Mouse (Mus musculus): ENCODE measurements around the gene Wdfy2.
A peak's percentile ranks its signal among the peaks of the same experiment; 100 is the strongest.

The Wdfy2 gene

DNA sequence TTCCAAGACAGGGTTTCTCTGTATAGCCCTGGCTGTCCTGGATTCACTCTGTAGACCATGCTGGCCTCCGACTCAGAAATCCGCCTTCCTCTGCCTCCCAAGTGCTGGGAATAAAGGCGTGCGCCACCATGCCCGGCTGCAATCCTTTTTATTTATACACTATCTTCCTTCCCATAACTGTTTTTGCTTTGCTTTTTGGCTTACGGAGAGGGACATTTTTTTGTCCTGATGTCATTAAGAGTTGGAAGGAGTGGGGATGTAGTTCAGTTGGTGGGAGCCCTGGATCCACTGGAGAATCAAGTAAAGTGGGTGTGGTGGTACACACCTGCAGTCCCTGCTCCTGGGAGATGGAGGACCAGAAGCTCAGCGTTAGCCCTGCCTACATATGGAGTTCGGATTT, 6.7 kb downstream of the Wdfy2 start:
- DNase-seq, result no peak

DNA sequence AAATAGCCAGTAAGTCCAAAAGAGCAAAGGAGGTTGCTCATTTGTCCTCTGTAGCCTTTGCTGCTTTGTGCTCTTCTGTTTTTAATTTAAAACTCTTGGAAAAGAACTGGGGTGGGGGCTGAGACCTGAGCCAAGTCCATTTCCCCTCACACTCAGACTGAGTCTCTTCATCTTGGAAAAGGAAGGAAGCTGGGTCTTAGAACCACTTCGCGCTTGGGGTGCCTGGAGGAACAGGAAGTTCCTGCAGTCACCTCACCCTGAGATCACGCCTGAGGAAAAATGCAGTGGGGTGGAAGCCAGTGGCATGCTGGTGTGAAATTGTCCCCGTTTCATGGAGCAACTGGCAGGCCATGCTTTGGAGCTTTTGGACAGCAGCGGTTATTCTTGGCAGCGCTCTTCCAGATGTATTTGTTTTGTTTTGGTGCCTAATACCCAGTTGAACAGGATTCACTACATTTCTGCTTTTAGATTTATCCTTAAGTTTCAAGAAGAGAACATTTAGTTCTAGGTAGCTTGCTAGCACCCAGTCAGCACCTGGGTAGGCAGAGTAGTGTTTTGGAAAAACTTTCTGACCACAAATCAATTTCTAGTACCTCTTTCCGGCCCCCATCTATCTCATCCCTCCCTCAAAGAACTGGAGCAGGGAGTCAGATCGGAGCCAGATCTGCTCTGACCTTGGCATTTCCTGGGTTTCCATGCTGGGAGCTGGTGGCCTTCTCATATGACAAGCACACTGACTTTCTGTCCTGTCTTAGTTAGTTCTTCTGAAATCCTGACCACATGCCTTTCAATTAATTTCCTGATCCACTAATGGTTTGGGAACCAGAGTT, 7.7 kb downstream of the Wdfy2 start:
- no peak for DNase-seq

DNA sequence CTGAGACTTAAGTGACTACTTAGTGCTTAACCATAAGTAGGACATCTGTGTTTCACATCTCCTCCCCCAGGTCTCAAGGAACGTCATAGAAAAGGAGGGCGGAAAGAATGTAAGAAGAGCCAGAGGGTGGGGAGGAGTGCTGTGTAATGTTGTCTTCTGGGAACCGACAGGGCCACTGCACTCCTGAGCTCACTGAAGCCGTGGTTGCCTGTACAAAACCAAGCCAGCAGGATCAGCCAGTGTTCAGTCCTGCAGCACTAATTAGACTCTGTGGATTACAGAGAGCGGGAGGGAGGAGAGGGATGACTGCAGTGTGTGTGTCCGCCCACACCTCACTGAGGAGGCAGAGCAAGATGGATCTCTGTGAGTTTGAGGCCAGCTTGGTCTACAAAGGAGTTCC, 13.5 kb downstream of the Wdfy2 start:
- peak; percentile 62 to 65 for DNase-seq

DNA sequence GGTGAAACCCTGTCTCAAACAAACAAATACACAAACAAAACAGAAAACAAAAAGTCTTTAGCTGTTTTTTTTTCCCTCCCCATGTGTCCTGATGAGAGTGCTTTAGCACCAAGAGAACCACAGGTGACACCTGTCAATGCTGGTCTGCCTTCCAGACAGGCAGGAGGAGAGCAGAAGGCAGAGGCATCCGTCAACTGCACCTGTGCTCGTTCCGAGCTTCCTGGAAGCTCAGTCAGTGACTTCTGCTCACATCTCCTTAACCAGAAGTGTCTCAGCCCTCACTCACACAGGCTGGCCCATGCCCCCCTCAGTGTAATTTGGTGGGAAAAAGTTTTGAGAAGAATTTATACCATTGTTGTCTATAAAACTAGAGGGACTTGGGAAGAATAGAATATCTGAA, 15.4 kb downstream of the Wdfy2 start:
- peak in 1 of 2 experiments; percentile 21 for DNase-seq

DNA sequence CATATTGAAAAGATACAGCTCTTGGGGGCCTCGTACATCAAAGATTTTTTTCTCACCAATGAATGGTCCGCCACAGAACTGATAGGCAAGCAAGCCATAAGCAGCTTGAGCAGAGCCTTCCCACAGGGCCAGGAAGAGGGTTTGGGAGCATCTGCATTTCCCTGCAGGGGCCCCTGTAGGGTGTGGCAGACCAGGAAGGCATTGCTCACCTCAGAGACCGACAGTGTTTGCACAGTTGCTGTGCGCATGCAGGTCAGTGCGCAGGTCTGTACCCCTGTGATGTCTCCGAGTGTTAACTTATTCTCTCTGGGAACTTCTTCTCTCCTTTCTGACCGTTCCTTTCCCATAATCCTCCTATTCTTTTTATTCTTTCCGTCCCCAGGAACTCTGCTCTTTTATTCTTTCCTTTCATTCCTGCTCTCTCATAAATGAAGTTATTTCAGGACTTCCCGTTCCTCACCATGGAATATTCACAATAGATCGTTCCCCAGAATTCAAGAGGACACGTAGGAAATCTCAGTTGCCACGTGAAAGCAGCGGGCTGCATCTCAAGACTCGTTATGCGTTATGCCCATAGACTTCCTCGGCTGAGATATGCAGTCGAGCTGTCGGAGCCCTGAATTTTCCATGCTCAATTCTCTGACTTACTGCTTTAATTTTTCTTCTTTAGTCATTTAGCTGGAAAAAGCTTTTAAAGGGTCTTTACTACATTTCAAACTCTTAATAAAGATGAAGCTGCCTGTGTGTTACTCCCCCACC, 17.8 kb downstream of the Wdfy2 start:
- DNase-seq, result no peak

DNA sequence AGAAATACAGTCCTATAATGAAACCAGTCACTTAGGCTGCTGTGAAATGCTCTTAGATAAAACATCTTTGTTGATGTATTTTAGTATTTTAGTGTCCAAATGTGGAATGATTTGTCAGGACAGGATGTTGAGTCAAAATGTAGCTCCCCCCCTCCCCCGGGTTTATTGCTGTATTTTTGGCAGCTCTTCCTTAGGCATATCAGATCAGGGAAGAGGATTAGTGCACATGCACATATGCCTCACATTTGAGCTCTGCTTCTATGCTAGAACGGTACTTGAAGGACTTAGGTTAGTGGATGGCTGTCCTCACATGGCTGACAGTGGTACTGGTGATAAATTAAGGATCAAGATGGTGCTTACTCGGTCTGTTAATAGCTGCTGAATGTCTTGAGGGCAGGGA, 18.4 kb downstream of the Wdfy2 start:
- DNase-seq, result no peak

DNA sequence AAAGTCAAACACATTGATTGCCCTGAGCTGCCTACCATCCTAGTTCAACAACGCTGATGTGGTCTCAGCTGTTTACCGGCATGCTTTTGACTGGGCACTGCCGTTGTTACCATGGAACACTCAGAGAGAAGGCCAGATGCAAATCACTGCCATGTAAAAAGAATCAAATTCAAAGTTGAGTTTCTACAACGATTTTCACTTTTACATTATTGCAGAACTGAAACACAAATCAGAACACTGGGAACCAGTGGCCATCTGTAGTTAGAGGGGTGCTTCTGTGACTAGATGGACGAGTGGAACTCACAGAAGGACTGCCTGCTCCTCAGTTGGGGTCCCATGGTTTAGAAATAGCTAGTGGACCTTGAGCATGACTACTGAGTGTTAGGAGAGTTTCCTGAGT, 19.0 kb downstream of the Wdfy2 start:
- DNase-seq, result no peak

DNA sequence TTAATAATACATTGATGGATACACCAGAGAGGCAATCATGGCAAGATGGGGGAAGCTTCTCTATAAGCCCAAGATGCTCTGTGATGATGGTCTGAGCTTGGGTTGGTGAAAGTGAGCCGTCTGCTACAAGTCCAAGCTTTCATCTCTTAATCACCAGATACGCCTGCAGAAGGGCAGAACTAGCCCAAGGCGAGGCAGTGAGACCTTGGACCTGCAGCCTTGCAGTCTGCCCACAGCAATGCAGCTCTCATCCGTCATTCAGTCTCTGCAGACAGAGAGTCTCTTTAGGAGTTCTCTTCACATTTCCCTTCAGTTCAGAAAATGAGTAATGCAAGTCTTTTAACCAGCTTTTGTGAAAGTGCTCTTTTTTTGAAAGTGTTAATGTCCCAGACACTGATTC, 20.4 kb downstream of the Wdfy2 start:
- DNase-seq, result no peak

DNA sequence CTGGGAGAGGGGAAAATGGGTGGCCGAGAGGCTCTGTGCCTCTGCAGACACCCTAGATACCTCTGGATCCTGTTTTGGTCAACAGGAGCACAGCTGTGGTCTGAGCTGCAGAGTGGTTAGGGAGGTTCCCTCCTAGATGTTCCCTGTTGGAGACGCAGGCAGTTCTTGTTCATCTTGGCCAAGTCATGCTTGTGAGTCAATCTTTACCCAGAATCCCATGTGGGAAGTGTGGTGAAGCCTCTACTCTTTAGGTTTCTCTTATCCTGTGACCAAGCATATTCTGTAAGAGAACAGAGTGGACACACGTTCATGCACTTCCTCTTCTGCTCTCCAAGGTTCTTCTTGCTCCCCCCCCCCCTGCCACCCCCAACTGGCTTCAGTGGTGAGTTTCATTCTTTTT, 20.8 kb downstream of the Wdfy2 start:
- DNase-seq, result no peak

DNA sequence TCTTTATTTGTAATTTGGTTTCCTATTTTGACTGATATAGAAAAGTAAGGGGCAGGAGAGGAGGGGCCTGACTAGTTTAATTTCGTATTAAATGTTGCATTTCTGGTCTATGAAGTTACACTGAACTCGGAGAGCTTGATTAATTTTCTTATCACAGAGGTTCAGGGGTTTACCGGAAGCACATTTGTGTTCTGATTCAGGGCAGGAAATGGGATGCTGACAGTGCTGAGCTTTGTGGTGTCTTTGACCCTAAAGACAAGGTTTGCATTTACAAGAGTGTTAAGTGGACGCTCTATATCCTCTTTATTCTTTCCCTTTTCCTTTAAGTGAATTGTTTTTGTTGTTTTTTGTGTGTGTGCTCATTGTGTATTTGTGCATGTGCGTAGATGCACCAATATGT, 25.1 kb downstream of the Wdfy2 start:
- DNase-seq, result no peak

DNA sequence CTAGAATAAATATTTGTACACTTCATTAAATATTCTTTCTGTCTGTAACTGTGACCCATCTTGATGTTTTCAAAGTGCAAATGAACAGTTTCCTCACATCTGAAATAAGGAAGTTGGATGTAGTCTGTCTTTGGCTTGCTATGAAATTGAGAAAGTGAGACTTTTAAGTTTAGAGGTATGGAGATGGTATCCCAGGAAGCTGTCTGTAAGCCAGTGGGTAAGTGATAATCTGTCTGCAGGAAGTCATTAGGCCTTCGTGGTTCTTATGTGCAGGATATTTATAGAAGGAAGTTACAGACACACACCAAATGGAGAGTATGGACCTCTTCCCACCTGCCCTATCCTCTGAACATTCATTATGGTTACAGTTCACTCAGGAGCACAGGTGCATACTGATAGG, 26.8 kb downstream of the Wdfy2 start:
- no peak for DNase-seq

DNA sequence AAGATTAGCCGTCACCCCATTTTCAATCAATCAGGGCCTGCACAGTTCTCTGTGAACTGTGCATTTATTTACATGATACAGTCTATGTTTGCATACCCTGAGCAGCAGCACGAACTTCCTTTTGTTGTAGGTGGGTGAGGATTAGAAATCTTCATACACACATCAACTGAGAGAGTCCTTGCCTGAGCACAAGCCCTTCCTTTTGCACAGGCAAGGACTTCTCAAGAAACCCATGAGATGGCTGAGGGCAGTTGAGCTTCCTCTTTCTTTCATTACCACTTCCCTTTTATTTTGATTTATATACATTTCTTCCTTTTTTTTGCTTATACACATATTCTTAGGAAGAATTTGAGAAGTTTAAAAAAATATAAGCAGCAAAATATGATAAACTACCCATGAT, 27.9 kb downstream of the Wdfy2 start:
- no peak for DNase-seq

DNA sequence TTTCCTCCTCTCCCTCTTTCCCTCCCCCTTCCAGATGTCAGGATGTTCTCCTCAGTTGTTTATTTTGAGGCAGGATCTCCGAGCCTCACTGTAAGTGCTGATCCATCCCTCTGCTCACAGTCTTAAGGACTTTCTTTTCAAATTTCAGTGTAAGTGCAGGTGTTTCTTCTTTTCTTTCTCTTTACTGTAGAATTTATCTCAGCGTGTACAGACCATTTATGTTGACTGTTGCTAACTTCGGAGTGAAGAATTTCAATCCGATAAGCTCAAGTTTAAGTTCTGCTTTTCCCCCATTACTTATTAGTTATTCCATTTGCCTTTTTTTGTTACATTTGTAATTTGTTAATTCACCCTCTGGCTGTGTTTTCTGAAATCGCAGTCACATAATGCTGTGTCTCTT, 29.6 kb downstream of the Wdfy2 start:
- DNase-seq, result no peak

DNA sequence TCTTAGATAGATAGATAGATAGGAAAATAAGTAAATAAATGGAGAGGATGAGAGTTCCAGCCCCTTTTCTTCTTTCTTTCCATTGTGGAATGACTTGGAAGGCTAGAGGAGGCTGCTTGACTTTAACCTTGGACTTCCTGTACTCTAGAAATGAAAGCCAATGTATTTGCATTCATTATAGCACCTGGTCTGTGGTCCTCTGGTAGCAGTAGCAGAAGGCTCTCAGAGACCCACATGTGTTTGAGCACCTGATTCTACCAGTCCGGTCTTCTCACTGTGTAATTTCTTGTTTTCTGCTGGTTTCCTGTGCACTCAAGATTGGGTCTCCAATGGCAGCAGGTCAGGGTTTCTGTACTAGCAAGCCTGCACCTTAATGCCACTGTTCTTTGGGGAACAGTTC, 30.1 kb downstream of the Wdfy2 start:
- DNase-seq, result no peak

DNA sequence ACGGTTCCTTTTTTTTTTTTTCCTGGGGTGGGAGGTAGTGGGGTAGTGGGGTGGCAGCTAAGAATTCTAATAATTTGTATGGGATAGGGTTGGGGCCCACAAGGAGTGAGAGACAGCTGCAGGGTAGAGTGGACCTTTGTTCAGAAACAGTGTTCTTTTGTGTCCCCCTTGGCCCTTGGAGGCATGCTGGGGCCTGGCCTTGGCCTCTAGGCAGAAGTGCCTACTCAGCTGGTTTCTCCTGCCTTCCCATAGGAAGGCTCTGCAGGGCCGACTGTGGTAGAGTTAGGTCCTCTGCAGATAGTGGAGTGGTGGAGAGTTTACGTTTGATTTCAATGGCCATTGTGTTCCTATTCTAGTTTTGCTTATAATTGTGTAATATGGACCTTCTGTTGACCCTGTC, 30.8 kb downstream of the Wdfy2 start:
- no peak for DNase-seq

DNA sequence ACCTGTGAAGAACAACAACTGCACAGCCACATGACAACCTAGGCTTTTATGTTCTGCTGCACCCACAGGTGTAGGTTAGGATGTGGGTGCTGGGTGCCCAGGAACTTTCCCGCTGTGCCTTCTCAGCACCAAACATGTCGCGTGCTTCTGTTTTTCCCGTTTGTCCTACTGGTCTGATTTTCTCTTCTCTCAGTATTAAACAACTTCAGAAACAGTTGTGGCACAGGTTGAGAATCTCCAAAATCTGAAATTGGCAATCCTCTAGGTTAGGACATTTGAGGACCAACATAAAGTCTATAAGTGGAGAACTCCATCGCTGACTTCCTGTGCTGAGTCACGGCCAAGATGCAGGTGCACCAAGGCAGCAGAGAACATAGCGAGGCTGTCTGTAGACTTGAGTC, 32.8 kb downstream of the Wdfy2 start:
- DNase-seq, result no peak

DNA sequence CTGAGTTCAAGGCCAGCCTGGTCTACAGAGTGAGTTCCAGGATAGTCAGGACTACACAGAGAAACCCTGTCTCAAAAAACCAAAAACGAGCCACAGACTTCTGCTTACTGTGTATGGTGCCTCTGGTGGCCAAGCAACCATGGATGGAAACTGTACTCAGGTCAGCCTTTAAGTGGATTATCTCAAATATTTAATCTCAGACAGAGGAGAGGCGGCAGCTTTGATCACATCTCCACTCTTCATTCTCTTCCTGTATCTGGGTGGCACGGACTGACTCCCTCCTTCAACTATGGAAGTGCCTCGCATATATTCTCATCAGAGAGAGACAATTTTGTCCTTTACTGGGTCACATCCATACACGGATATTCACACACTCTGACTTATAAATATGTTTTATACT, 34.0 kb downstream of the Wdfy2 start:
- no peak for DNase-seq

DNA sequence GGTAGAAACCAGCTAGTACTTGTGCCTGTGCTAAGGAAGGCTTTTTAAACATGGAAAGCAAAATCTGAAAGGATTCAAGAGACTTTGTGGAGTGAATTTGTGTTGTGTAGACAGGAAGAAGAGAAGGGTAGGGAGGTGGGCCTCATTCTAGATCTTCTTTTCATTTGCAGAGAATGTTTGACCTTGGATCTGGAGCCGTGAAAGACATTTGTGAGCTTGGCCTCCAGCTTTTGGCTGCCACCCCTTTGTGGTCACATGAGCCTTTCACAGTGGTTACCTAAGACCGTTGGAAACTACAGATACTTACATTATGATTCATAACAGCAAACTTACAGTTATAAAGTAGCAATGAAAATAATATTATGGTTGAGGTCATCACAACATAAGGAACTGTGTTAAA, 34.5 kb downstream of the Wdfy2 start:
- no peak for DNase-seq

DNA sequence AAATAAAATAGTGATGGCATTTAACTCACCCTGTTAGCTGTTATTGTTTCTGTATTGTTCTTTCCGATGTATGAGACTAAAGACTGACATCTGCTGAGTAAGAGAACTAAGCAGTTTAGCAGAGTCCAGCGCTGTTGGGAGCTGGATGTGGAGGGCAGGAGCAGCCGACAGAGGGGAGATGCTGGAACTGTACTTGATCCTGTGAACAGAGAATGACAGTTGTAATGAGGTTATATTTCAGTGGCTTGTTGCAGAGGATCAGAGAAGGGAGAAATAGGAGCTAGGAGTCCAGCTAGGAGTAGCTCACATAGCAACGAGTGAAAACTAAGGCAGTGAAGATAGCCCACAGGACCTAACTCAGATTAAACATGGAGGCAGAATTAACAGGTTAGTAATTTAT, 36.3 kb downstream of the Wdfy2 start:
- no peak for DNase-seq

DNA sequence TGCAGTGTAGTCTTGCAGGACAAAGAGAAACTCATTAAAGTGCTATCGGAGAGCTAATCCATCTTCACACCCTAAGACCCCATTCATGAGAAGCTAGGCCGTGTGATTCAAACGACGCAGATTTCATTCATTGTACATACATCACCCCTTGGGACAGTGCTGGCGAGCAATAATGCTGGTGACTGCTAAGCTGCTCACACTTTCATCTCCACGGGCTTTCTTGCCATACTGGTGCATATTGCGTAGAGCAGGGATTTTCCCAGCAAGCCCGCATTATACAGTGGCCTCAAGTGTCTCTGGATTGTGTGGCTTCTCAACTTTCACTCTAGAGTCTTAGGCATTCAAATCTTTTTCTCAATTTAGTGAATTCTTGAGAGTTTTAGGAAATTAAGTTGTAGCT, 36.9 kb downstream of the Wdfy2 start:
- DNase-seq, result no peak

DNA sequence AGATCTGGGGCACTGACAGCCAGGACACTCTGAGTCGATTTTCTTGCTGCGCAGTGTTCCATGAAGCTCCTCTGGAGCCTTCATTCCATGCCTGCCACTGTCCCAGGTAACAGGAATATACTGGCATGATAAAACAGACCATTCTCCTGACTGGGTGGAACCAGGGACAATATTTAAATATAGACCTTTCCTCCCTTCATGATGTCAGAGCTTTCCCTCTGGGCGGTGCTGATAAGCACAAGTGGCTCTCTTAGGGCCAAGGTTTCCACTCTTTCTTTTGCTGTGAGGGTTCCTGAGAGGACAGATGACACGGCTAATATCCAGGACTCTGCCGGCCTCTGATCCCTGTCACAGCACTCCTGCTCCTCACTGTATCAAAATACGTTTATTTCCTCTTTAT, 40.6 kb downstream of the Wdfy2 start:
- peak; percentile 30 to 36 for DNase-seq

DNA sequence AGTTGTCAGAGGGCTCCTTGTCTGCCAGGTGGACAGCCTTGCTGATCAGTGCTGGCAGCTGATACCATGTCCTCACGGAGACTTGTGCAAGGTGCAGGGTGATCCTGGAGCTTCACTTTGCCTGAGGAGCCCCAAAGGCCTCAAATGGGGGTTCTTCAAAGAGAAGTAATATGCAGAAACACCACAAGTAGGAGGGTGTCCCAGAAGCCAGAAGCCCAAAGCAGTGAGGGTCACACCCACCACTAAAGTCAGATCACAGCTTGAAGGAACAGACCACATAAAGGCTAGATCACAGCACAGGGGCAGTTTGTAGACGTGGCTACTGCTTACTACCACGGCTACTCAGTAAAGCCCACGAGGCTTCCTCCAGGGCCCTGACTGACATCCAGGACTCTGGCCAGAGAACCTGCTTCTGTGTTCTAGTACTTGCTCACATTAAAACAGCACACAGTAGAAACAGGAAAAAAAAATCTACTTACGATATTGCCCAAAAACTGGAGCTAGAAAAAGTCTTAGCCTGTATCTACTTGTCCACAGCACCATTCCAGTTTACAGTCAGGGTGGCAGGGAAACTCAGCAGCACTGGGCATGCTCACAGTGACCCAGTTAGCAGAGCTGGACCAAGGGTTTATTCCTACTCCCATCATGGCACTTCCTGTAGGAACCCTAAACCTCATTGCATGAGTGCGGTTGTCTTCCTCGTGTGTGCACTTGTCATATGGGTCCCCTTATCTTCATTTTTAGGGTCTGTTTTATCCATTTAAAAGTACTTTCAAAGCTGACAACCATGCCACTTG, 41.4 kb downstream of the Wdfy2 start:
- DNase-seq, result peak in 1 of 2 experiments; percentile 35

DNA sequence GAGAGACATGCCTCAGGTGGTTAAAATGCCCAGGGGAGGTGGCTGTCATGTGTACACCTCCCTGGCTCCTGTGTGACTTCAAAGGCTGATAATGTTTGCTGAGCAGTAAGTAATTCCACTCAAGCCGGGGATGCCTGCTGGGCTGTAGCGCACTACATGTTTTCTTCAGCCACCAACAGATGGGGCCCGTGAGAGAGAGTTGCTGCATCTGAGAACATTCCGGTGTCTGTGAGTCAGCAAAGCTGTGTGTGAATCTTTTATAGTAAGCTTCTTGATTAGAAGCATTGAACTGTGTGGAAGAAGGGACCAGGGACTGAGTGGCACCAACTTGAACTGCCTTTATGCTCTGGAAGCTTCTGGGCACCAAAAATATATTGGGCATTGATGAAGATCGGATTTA, 42.0 kb downstream of the Wdfy2 start:
- DNase-seq, result peak; percentile 80 to 83

Measured in cerebellum, postnatal 36 days (tissue).